Mouse (Mus musculus) heart, embryonic 16.5 days (tissue): ENCODE results near the gene Abcc10. TPM values are rescaled to one million over a fixed set of nuclear protein-coding genes. Genes with fewer than 3 reads are reported as not detected.

Experiments used
- ATAC-seq: fragments of 200-750 bp; cut with Nextera tagmentation; replicated peaks from 2 replicates; pipeline ENCODE4 v1.8.0; 2017; ENCODE audit warnings: moderate number of reproducible peaks; ENCODE audit not compliant: insufficient read depth, low FRiP score; ENCODE audit errors: extremely low read depth
- H3K27ac ChIP-seq: fragments of 300-500 bp; sonication (generic); 2 replicates; pipeline ENCODE4 v1.5.1; 2014; ENCODE audit warnings: mild to moderate bottlenecking, low read length, control low read depth, moderate library complexity
- H3K27me3 ChIP-seq: fragments of 300-500 bp; sonication (generic); 2 replicates; pipeline ENCODE4 v1.6.1; 2014; ENCODE audit warnings: low read length, mixed read lengths; ENCODE audit not compliant: control insufficient read depth, insufficient read depth
- H3K36me3 ChIP-seq: fragments of 300-500 bp; sonication (generic); 2 replicates; pipeline ENCODE4 v1.6.1; 2014; ENCODE audit not compliant: control insufficient read depth, insufficient read depth
- H3K4me1 ChIP-seq: fragments of 300-500 bp; sonication (generic); 2 replicates; pipeline ENCODE4 v1.6.1; 2014; ENCODE audit warnings: low read length, mixed read lengths; ENCODE audit not compliant: control insufficient read depth, insufficient read depth
- H3K4me2 ChIP-seq: fragments of 300-500 bp; sonication (generic); 2 replicates; pipeline ENCODE4 v1.6.1; 2014; ENCODE audit warnings: low read depth, mild to moderate bottlenecking, control low read depth, low read length
- H3K4me3 ChIP-seq: fragments of 300-500 bp; sonication (generic); 2 replicates; pipeline ENCODE4 v1.5.1; 2014; ENCODE audit warnings: mild to moderate bottlenecking, control low read depth, low read length
- H3K9ac ChIP-seq: fragments of 300-500 bp; sonication (generic); 2 replicates; pipeline ENCODE4 v1.6.1; 2014; ENCODE audit warnings: low read length, control low read depth
- H3K9me3 ChIP-seq: fragments of 300-500 bp; sonication (generic); replicated peaks from 2 replicates; pipeline ENCODE4 v1.6.1; 2016; ENCODE audit warnings: low read length; ENCODE audit not compliant: control insufficient read depth
- WGBS: fragments of 180-500 bp; shearing (Covaris S2); extraction: QIAGEN DNeasy Blood & Tissue Kit; methylation state at CpG from one replicate; pipeline ENCODE4 v1.1.7; 2014; 5-methylcytosine and 5-hydroxymethylcytosine counted together
- polyA plus RNA-seq: library from polyadenylated mRNA; unstranded; fragments of >200 nt; fragmentation: Nextera tagmentation; extraction: Ambion mirVana; gene quantifications from 2 replicates; pipeline ENCODE4 v1.2.1, GENCODE M21; 2015

Abcc10 gene
- polyA plus RNA-seq, 1 experiment from 2014 or later: 4.9 TPM

DNA sequence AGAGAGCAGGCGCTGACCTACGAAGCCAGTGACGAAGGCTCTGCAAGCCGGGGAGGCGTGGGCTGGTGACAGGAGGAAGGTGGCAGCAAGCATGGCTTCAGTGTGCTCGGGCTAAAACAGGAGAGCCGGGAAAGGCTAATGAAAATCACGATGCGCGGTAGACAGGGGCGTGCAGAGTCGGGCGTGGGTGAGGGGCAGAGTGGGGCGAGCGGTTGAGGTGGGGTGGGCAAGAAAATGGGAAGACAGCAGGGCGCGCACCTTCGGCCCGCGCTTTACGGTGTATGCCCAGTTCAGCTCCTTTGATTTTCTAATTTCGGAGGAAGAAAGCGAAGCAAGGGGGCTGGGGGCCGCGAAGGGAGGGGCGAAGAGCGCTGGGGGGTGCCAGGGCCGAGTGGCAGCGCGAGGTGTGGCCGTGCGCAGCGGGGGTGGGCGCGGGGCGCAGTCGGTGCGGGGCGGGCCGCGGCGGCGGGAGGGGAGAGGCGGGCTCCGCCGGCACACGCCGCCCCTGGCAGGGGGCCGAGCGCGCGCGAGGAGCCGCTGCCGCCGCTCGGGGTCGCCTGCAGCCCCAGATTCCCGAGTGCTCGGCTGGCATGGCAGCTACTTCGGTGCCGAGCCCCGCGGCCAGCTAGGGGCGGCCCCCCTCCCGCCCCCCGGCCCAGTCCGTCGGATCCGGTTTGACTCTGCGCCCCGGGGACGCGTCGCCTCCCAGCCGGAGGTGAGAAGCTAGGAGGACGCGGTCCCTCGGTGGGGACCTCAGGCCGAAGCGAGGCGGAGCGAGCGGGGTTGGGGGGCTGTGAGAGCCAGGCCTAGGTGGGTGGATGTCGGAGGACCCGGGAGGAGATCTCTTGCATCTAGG lies 30.6 kb downstream of the Abcc10 start, which contains the start of gene Dlk2:
Dlk2 (plus strand) TSS at position 58 of the 856 bp plus-strand sequence.
- peaks cover 15% of the 10 kb centered on the region; the same call in 1 of the 2 replicates for H3K4me1 ChIP-seq
- no peaks in the 10 kb centered on the region for H3K36me3 ChIP-seq
- H3K4me2 ChIP-seq: peak within 1 kb of the TSS; percentile 100
- H3K27ac ChIP-seq: no peak within 1 kb of the TSS
- no peaks in the 10 kb centered on the region for H3K9me3 ChIP-seq
- WGBS: under 1% methylated on average over 74 of the region's 86 CpGs
- peak within 1 kb of the TSS; percentile 71 for H3K4me3 ChIP-seq
- H3K9ac ChIP-seq: peak within 1 kb of the TSS; percentile 75
- no peak for ATAC-seq
- H3K27me3 ChIP-seq: peaks cover 42% of the 10 kb centered on the region

- Histone ChIP-seq H3K9ac (peak overlapping the region; percentile 75), H3K27me3 (peaks cover 42% of the 10 kb centered on the region), H3K4me3 (peak overlapping the region; percentile 71), H3K36me3 (no peaks in the 10 kb centered on the region), H3K4me2 (peak overlapping the region; percentile 100), H3K27ac (no peak overlapping the region), H3K9me3 (no peaks in the 10 kb centered on the region), H3K4me1 (peaks cover 15% of the 10 kb centered on the region; the same call in 1 of the 2 replicates)
- no peak for ATAC-seq
- 11% methylated on average over 6 of the region's 6 CpGs for WGBS
These were observed 31.2 kb downstream of the Abcc10 start for GRCm38 (mm10) chr17:46297028-46297363.

DNA sequence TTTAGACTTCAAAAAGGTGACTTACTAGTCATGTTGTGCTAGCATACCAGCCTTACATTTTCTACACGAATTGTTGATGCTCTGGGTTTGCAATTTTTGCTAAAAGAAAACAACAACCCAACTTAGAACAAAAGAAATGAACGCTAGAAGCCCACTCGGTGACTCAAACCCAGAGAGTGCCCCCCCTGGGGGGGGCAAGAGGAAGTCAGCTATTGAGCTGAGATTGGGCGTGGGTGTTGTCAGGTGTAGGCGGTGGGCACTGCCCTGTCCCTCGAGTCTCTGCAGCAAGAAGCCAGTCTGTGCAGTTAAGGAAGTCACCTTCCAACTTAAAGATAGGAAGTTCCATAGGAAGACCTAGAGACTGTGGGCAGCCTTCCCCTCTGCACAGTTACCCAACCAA lies 31.6 kb downstream of the Abcc10 start:
- H3K36me3 ChIP-seq: no peaks in the 10 kb centered on the region
- ATAC-seq: no peak
- peaks cover 15% of the 10 kb centered on the region; the same call in 1 of the 2 replicates for H3K4me1 ChIP-seq
- H3K27me3 ChIP-seq: peaks cover 42% of the 10 kb centered on the region
- H3K4me2 ChIP-seq: no peak overlapping the region
- H3K27ac ChIP-seq: no peak overlapping the region
- H3K9me3 ChIP-seq: no peaks in the 10 kb centered on the region
- H3K4me3 ChIP-seq: no peak overlapping the region
- 34% methylated on average over 6 of the region's 6 CpGs for WGBS
- H3K9ac ChIP-seq: no peak overlapping the region

- Histone ChIP-seq H3K27me3 (no peaks in the 10 kb centered on the region; the same call in 1 of the 2 replicates), H3K27ac (peak overlapping the region; percentile 38; the same call in 1 of the 2 replicates), H3K4me1 (0 out of 2 replicates have a peak, but pooled peaks cover 3% of the 10 kb centered on the region), H3K4me2 (no peak overlapping the region), H3K4me3 (no peak overlapping the region), H3K9me3 (0 out of 2 replicates have a peak, but pooled peaks cover 2% of the 10 kb centered on the region), H3K9ac (no peak overlapping the region), H3K36me3 (no peaks in the 10 kb centered on the region)
- WGBS: 46% methylated on average over 11 of the region's 11 CpGs
- ATAC-seq: peak; percentile 25; the same call in 1 of the 2 replicates
These were observed 40.5 kb downstream of the Abcc10 start for GRCm38 (mm10) chr17:46287678-46288095.

DNA sequence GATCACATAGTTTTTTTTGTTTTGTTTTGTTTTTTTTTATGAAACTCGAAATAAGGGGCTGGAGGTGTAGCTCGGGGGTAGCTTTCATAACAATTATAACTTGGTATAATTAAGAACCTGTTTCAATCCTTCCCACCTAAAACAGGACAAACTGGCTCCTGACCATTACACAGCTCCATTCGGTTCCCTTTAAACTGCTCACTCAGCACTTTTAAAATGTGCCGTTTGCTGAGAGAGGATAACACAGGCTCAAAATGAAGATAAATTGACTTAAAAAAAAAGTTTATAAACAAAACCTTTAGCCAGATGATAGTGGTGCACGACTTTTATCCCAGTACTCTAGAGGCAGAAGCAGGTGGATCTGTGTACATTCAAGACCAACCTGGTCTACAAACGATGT lies 42.7 kb downstream of the Abcc10 start:
- no peak overlapping the region for H3K4me2 ChIP-seq
- H3K4me3 ChIP-seq: no peak overlapping the region
- no peak overlapping the region for H3K27ac ChIP-seq
- no peaks in the 10 kb centered on the region for H3K27me3 ChIP-seq
- no peak for ATAC-seq
- H3K36me3 ChIP-seq: no peaks in the 10 kb centered on the region
- peaks cover 16% of the 10 kb centered on the region for H3K4me1 ChIP-seq
- no peak overlapping the region for H3K9ac ChIP-seq
- 0 out of 2 replicates have a peak, but pooled peaks cover 2% of the 10 kb centered on the region for H3K9me3 ChIP-seq
- 60% methylated on average over 6 of the region's 6 CpGs for WGBS

DNA sequence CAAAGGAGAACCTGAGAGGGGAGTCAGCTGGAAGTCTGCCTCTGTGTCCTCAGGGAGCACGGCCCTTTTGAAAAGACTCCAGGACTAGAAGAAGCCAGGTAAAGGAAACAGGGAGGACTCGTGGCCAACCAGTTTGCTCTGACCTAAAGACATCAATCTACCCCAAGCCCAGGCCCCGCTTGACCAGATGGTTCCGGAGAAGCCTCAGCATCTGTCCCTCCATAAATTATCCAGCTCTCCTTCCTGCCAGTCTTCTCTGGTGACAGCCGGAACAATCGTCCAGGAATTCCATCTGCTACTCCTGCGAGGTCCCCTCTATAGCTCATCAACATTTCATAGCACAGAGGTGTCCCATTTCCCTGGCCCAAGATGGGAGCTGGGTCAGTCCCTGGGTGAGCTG lies 43.5 kb downstream of the Abcc10 start:
- ATAC-seq: no peak
- 53% methylated on average over 7 of the region's 7 CpGs for WGBS
- H3K4me3 ChIP-seq: no peak overlapping the region
- H3K4me1 ChIP-seq: peaks cover 16% of the 10 kb centered on the region
- H3K27me3 ChIP-seq: no peaks in the 10 kb centered on the region
- H3K27ac ChIP-seq: no peak overlapping the region
- no peak overlapping the region for H3K4me2 ChIP-seq
- H3K36me3 ChIP-seq: no peaks in the 10 kb centered on the region
- H3K9ac ChIP-seq: no peak overlapping the region
- H3K9me3 ChIP-seq: no peaks in the 10 kb centered on the region

DNA sequence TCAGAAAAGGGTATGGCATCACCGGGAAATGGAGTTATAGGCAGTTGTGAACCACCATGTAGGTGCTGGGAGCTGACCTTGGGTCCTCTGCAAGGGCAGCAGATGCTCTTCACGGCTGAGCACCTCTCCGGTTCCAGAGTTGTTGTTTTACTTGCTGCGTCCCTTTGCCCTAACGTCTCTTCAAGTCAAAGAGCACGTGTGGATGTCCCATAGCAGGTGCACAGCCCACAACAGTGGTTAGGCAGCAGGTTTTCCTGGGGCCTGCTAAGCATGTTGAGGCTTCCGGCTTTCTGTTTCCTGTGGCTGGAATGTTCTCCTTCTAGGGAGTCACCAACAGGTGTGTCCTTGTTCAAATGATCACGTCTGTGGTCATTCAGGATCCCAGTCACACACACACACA lies 44.2 kb downstream of the Abcc10 start:
- H3K9ac ChIP-seq: no peak overlapping the region
- H3K9me3 ChIP-seq: no peaks in the 10 kb centered on the region
- 0 out of 2 replicates have a peak, but pooled peaks cover 4% of the 10 kb centered on the region for H3K36me3 ChIP-seq
- no peak overlapping the region for H3K4me3 ChIP-seq
- no peak for ATAC-seq
- peaks cover 16% of the 10 kb centered on the region for H3K4me1 ChIP-seq
- no peak overlapping the region for H3K27ac ChIP-seq
- no peak overlapping the region for H3K4me2 ChIP-seq
- WGBS: 84% methylated on average over 8 of the region's 8 CpGs
- no peaks in the 10 kb centered on the region for H3K27me3 ChIP-seq

GRCm38 (mm10) chr17:46283140-46283539 lies 45.0 kb downstream of the Abcc10 start:
- H3K27ac ChIP-seq: no peak overlapping the region; the same call in none of the 2 replicates
- H3K4me3 ChIP-seq: peak overlapping the region; percentile 79
- H3K4me1 ChIP-seq: peaks cover 16% of the 10 kb centered on the region
- no peaks in the 10 kb centered on the region for H3K9me3 ChIP-seq
- H3K36me3 ChIP-seq: peaks cover 9% of the 10 kb centered on the region; the same call in 1 of the 2 replicates
- ATAC-seq: no peak
- peak overlapping the region; percentile 95 for H3K4me2 ChIP-seq
- no peaks in the 10 kb centered on the region for H3K27me3 ChIP-seq
- peak overlapping the region; percentile 87 for H3K9ac ChIP-seq
- WGBS: 22% methylated on average over 9 of the region's 9 CpGs

DNA sequence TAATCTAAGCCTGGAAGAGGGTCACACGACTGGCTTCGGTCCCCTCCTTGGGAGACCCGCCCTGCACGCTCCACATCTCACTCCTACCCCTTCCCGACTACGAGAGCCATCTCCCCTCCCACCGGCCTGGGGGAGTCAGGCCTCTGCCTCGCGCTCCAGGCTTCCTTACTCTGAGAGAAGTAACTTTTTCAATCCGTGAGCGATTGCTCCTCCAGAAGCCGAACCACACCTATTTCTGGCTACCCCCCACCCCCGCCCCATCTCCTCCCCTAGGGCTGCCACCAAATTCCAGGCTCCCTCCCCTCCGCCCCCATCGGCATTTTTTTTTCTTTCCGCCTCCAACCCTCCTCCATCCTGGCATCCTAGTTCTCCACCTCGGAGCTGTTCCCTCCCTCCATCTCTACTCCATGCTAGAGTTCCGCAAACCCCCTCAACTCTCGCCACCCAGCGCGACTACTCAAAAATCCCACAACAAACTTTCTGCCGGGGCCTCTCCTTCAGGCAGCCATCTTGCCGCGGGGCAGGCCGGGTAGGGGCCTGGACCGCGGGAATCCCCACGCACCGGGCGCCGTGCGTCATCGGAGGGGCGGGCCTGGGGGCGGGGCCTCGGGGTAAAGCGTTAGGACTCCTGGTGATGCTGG lies 45.5 kb downstream of the Abcc10 start, which contains the start of gene Tjap1:
Tjap1 (minus strand) TSS at position 544 of the 641 bp plus-strand sequence.
- Histone ChIP-seq H3K4me2 (peak within 1 kb of the TSS; percentile 95), H3K27me3 (no peaks in the 10 kb centered on the region), H3K27ac (peak within 1 kb of the TSS; percentile 93), H3K4me3 (peak within 1 kb of the TSS; percentile 79), H3K36me3 (peaks cover 9% of the 10 kb centered on the region; the same call in 1 of the 2 replicates), H3K4me1 (peaks cover 20% of the 10 kb centered on the region), H3K9ac (peak within 1 kb of the TSS; percentile 87), H3K9me3 (no peaks in the 10 kb centered on the region)
- WGBS: under 1% methylated on average over 37 of the region's 37 CpGs
- ATAC-seq: peak; percentile 97
